Mouse (Mus musculus) ES-E14 (cell line): Measurements from ENCODE around the gene Acad10. TPM values are rescaled to one million over a fixed set of nuclear protein-coding genes. Genes with fewer than 3 reads are reported as not detected.

Experiments used
- DNase-seq: peaks from one replicate; pipeline ENCODE4 v3.0.0-alpha.2; 2013; ENCODE audit warnings: low read depth, low spot score
- H3K27ac ChIP-seq: 2 replicates; pipeline ENCODE4 v1.5.1; 2012; ENCODE audit warnings: low read depth, mild to moderate bottlenecking, low read length, moderate library complexity, mixed read lengths; ENCODE audit not compliant: poor library complexity, insufficient read depth, severe bottlenecking
- H3K36me3 ChIP-seq: 2 replicates; pipeline ENCODE4 v1.6.1; 2012; ENCODE audit warnings: mild to moderate bottlenecking, low read length, moderate library complexity, mixed read lengths; ENCODE audit not compliant: control insufficient read depth, poor library complexity, insufficient read depth, severe bottlenecking
- H3K4me1 ChIP-seq, 2 experiments: fragments of 150-350 bp in 1 of 2; sonication (generic) in 1 of 2; 2 replicates each; pipeline ENCODE4 v1.6.1; 2012; ENCODE audit warnings: low read length in 2 of 2, mild to moderate bottlenecking in 1 of 2, mixed read lengths in 1 of 2; ENCODE audit not compliant: control insufficient read depth in 2 of 2, insufficient read depth in 2 of 2, poor library complexity in 1 of 2
- H3K4me3 ChIP-seq, 2 experiments: fragments of 150-350 bp in 1 of 2; sonication (generic) in 1 of 2; 2 replicates each; pipeline ENCODE4 v1.5.1; 2012; ENCODE audit warnings: low read length in 2 of 2, low read depth in 1 of 2, mild to moderate bottlenecking in 1 of 2, mixed read lengths in 1 of 2; ENCODE audit not compliant: insufficient read depth in 1 of 2, poor library complexity in 1 of 2, severe bottlenecking in 1 of 2
- H3K9ac ChIP-seq: 2 replicates; pipeline ENCODE4 v1.6.1; 2012; ENCODE audit warnings: low read depth, mild to moderate bottlenecking, low read length, mixed read lengths; ENCODE audit not compliant: poor library complexity, insufficient read depth, severe bottlenecking
- H3K9me3 ChIP-seq: fragments of 150-350 bp; sonication (generic); 2 replicates; pipeline ENCODE4 v1.6.1; 2012; ENCODE audit warnings: low read depth, mild to moderate bottlenecking, low read length; ENCODE audit not compliant: control insufficient read depth, insufficient read depth
- CHD2 ChIP-seq: IDR thresholded peaks from 2 replicates; pipeline ENCODE4 v1.6.1; 2014; ENCODE audit warnings: mild to moderate bottlenecking, low read depth, low read length, inconsistent platforms
- HCFC1 ChIP-seq: IDR thresholded peaks from 2 replicates; pipeline ENCODE4 v1.6.1; 2012; ENCODE audit warnings: low read length, inconsistent platforms, borderline replicate concordance; ENCODE audit not compliant: insufficient read depth
- MAFK ChIP-seq: IDR thresholded peaks from 2 replicates; pipeline ENCODE4 v1.6.1; 2014; ENCODE audit warnings: mild to moderate bottlenecking, low read depth, low read length, inconsistent platforms; ENCODE audit not compliant: insufficient read depth
- ZC3H11A ChIP-seq: IDR thresholded peaks from 2 replicates; pipeline ENCODE4 v1.6.1; 2012; ENCODE audit warnings: low read depth, mild to moderate bottlenecking, inconsistent platforms, low read length, borderline replicate concordance
- ZNF384 ChIP-seq: IDR thresholded peaks from 2 replicates; pipeline ENCODE4 v1.6.1; 2012; ENCODE audit warnings: low read depth, low read length, inconsistent platforms
- in situ Hi-C, 2 experiments: fragments of 600-800 bp; cut with MboI; formaldehyde crosslinking; loops; one replicate each; pipeline ENCODE4 v1.15.1; 2025; ENCODE audit warnings: low sequenced_read_pairs in 2 of 2, inconsistent platforms in 1 of 2; ENCODE audit not compliant: unreplicated experiment in 2 of 2
- total RNA-seq: library from RNA; depleted of rRNA; stranded (reverse); fragments of 300-350 nt; gene quantifications from 2 replicates; pipeline ENCODE4 v1.2.3, GENCODE M21; 2012

The Acad10 gene
- total RNA-seq, 1 experiment, result 14.0 TPM

- Histone ChIP-seq H3K4me1 (peaks cover 2 to 8% of the 10 kb centered on the region in 2 experiments; a peak in 2 of 4 replicates), H3K4me3 (peak overlapping the region; percentile 73 to 78), H3K36me3 (peaks cover 2% of the 10 kb centered on the region; the same call in 1 of the 2 replicates), H3K9ac (peak overlapping the region; percentile 85), H3K27ac (no peak overlapping the region), H3K9me3 (no peaks in the 10 kb centered on the region)
- TF ChIP-seq ZC3H11A, result 0 out of 2 replicates have a peak, but pooled peaks have one; percentile 2
- TF ChIP-seq HCFC1, result no peak
- no peak for TF ChIP-seq CHD2
- no peak for TF ChIP-seq MAFK
- no peak for TF ChIP-seq ZNF384
- in situ Hi-C loops, result no loop called here
- DNase-seq, result no peak
These were observed 67.4 kb downstream of the Acad10 start for GRCm38 (mm10) chr5:121592816-121593407.

- peak overlapping the region; percentile 85; the same call in 1 of the 2 replicates for H3K9ac ChIP-seq
These were observed 68.1 kb downstream of the Acad10 start for GRCm38 (mm10) chr5:121592064-121592815.

GRCm38 (mm10) chr5:121591417-121592063 is 68.8 kb downstream of the Acad10 start:
- Histone ChIP-seq H3K9ac (no peak overlapping the region), H3K36me3 (peaks cover 2% of the 10 kb centered on the region; the same call in 1 of the 2 replicates), H3K9me3 (no peaks in the 10 kb centered on the region), H3K4me1 (peaks cover 8 to 13% of the 10 kb centered on the region in 2 experiments), H3K27ac (no peak overlapping the region), H3K4me3 (no peak overlapping the region; a peak in 1 of 4 replicates)
- in situ Hi-C loops, result no loop called here
- DNase-seq, result no peak
- no peak for TF ChIP-seq MAFK
- TF ChIP-seq ZNF384, result no peak
- no peak for TF ChIP-seq HCFC1
- no peak for TF ChIP-seq CHD2
- TF ChIP-seq ZC3H11A, result no peak

More at GRCm38 (mm10) chr5:121592064-121592815, 68.1 kb downstream of the Acad10 start:
- Histone ChIP-seq H3K4me1 (peaks cover 5 to 10% of the 10 kb centered on the region in 2 experiments; a peak in 2 of 4 replicates), H3K4me3 (peak overlapping the region; percentile 73 to 78), H3K36me3 (peaks cover 2% of the 10 kb centered on the region; the same call in 1 of the 2 replicates), H3K27ac (no peak overlapping the region), H3K9me3 (no peaks in the 10 kb centered on the region)
- no peak for DNase-seq
- no peak for TF ChIP-seq MAFK
- TF ChIP-seq ZNF384, result no peak
- no peak for TF ChIP-seq CHD2
- TF ChIP-seq ZC3H11A, result no peak
- no peak for TF ChIP-seq HCFC1
- in situ Hi-C loops, result no loop called here

- no peak for DNase-seq
- no peak overlapping the region for H3K4me3 ChIP-seq
- H3K27ac ChIP-seq, result no peak overlapping the region
- in situ Hi-C loops, result no loop called here
- H3K9me3 ChIP-seq, result no peaks in the 10 kb centered on the region
- H3K9ac ChIP-seq, result no peak overlapping the region
- peaks cover 8 to 19% of the 10 kb centered on the region in 2 experiments for H3K4me1 ChIP-seq
- TF ChIP-seq ZC3H11A (no peak), ZNF384 (no peak), CHD2 (no peak), MAFK (no peak), HCFC1 (no peak)
- H3K36me3 ChIP-seq, result peaks cover 2% of the 10 kb centered on the region; the same call in 1 of the 2 replicates
These were observed 70.4 kb downstream of the Acad10 start for GRCm38 (mm10) chr5:121589928-121590327.
